Mouse (Mus musculus) left cerebral cortex, postnatal 10 days (tissue): ENCODE data around the gene Ppfibp2. TPM values are rescaled to one million over a fixed set of nuclear protein-coding genes. Genes with fewer than 3 reads are reported as not detected.

ENCODE experiments used
- DNase-seq, 2 experiments: peaks; one replicate each; pipeline ENCODE4 v3.0.0; 2021 to 2022; ENCODE audit warnings: low spot score in 2 of 2, mixed read lengths in 1 of 2; ENCODE audit errors: extremely low spot score in 1 of 2
- intact Hi-C: fragments of 180-260 bp; cut with DNase I; formaldehyde crosslinking; loops from one replicate; pipeline ENCODE4 v1.15.1; 2025
- total RNA-seq, 2 experiments: library from RNA; stranded (reverse); gene quantifications; 2 replicates each; pipeline ENCODE4 v1.2.3; 2021

Ppfibp2 gene
- total RNA-seq, 2 experiments from 2014 or later: 3.5 to 3.9 TPM

- intact Hi-C loops: no loop called here
- no peak for DNase-seq
These were observed 12.8 kb downstream of the Ppfibp2 start for GRCm38 (mm10) chr7:107607766-107608165.

DNA sequence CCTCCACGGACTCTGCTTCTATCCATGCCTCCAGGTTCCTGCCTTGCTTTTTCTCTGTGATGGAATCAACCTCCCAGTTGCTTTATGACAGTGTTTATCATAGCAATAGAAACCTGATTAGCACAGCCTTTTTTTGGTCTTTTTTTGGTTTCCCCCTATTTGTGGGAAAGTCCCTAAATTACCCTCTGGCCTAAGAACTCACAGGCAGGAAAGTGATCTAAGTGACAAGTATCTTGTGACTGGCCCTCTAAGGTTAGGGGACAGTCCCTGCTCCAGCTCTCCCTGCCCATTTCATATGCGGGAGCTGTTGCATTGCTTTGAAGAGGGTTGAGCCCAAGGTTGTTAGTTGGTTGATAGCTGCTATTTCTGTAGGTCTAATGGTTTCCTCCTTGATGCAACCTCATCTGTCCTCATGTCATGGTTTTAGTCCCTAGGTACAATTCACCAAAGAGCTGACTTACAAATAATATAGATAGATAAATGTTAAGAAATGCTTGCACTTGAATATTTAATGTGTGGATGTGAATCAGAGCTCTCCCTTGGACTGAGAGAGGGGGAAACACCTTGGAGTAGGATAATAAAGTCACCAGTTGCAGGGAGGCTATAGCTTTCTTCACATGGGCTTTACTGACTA is 14.7 kb downstream of the Ppfibp2 start:
- no peak for DNase-seq
- intact Hi-C loops: no loop called here

DNA sequence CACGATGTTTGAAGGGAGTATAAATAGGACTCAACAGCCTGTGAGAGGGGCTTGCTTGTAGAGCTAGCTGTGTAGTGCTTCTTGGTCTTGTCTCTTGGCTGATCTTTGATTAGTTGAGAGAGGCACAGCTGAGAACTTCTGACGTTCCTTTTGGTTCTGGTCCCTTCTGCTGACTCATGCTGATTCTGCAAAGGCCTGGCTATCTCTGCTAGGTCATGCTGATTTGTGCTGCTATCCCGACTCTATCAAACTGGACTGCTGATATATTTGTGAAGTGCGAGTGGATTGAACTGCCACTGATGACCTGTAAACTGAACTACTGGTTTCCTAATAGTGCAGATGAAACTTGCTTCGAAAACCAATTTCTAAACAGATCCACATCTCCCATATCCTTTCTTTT is 15.9 kb downstream of the Ppfibp2 start:
- no peak for DNase-seq
- intact Hi-C loops: no loop called here

- intact Hi-C loops: no loop called here
- DNase-seq: no peak
These were observed 23.3 kb downstream of the Ppfibp2 start for GRCm38 (mm10) chr7:107618028-107618992.

DNA sequence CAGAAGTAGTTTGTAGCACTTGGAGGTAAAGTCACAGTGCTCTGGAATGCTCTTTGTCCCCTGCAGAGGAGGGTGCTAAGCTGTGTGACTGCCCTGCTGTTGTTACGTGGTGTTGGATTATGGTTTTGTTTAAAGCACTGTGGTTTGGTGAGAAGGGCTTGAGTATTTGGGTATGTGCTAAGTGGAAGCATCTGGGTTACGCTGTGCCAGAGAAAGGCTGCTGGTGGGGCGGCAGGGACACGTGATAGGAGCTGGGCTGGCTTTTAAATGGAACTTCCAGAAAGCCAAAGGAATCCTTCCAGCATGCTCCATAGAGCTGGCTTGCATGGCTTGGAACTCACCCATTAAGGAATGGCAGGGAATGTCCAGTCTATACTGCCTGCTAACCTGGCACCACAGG is 24.2 kb downstream of the Ppfibp2 start:
- no peak for DNase-seq
- intact Hi-C loops: no loop called here

- no peak for DNase-seq
- intact Hi-C loops: no loop called here
These were observed 25.1 kb downstream of the Ppfibp2 start for GRCm38 (mm10) chr7:107620137-107620536.

GRCm38 (mm10) chr7:107624432-107624831 is 29.4 kb downstream of the Ppfibp2 start:
- DNase-seq: no peak
- intact Hi-C loops: no loop called here

- DNase-seq: no peak
- intact Hi-C loops: no loop called here
These were observed 30.1 kb downstream of the Ppfibp2 start, which contains the start of gene 5330417H12Rik for GRCm38 (mm10) chr7:107625061-107625460. Gene 5330417H12Rik, minus strand, starts transcription at chr7:107625161.

DNA sequence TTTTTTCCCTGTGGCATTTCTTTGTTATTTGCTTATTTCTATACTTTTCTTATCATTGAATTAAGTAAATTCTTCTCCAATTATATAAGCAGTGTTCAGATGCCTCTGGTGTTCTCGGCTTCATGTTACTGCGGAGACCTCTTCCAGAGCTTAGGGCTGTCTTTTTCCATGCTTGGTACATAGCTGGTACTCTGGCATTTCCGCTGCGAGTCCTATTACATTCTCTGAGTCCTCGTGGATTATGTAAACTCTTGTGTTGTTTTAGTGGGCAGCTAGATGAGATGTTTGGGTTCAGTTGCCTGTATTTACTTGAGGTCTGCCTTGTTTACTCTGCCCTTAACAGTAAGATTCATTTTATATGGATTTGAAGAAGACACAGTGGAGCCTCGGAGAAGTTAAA is 30.8 kb downstream of the Ppfibp2 start:
- no peak for DNase-seq
- intact Hi-C loops: no loop called here

GRCm38 (mm10) chr7:107628383-107628782 is 33.4 kb downstream of the Ppfibp2 start:
- DNase-seq: no peak
- intact Hi-C loops: no loop called here

DNA sequence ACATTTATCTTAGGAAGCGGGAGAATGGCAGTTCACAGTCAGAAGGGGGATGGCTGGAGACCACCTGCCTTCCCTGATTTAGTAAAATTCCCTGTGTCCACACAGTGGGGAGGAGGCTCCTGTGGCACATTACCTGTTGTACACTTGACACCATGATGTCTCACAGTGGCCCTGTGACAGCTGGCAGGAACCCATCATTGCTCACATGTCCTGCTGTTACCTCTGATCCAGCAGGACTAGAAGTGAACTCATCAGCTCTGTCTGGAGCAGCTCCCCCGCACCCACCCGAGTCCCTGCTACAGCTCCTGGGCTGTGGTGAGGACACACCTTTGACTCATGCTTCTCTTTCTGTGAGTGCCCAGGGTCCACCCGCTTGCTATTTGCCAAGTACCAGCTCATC is 38.2 kb downstream of the Ppfibp2 start:
- no peak for DNase-seq
- intact Hi-C loops: loop anchor here (10.0 kb wide), 1 partner anchor 398 kb away; no protein-coding TSS in a partner anchor

DNA sequence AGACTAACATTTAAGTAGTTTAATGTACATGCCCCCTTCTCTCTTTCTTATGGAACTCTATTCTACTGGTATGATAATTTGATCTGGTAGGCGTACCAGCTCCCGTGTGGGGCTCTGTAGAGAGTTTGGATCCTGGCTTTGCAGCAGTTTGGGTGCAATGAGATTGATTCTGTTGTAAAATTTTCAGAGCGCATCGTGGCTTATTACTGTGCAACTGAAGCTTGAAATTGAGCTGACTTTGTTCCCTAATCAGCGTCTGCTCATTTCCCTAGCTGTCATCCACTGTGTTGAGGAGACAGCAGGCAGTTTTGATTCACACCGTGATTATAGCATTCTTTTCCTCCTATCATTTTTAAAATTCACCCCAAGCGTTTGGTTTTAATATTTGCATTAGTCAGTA is 42.4 kb downstream of the Ppfibp2 start:
- intact Hi-C loops: loop anchor here (10.0 kb wide), 1 partner anchor 403 kb away; no protein-coding TSS in a partner anchor
- DNase-seq: no peak

DNA sequence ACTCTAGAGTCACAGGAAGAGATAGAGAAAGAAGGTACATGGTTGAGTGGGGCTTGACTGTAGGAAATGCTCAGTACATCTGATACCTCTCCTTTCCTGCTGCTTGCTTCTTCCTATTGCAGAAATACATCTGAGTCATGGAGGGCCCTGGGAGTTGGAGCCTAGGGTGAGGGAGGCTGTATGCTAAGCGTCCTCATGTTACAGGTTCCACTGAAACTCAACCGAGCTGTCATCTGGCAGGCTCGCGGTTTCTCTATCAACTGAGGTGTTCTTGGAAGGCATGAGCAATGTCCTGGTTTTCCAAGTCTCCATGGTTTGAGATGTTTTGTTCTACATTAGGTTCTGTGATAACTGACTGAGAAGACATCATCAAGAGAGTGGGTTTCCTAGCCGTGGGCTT is 43.0 kb downstream of the Ppfibp2 start:
- no peak for DNase-seq
- intact Hi-C loops: loop anchor here (10.0 kb wide), 1 partner anchor 403 kb away; no protein-coding TSS in a partner anchor

GRCm38 (mm10) chr7:107642586-107643275 is 47.7 kb downstream of the Ppfibp2 start:
- intact Hi-C loops: no loop called here
- peak; percentile 16 to 53 for DNase-seq

DNA sequence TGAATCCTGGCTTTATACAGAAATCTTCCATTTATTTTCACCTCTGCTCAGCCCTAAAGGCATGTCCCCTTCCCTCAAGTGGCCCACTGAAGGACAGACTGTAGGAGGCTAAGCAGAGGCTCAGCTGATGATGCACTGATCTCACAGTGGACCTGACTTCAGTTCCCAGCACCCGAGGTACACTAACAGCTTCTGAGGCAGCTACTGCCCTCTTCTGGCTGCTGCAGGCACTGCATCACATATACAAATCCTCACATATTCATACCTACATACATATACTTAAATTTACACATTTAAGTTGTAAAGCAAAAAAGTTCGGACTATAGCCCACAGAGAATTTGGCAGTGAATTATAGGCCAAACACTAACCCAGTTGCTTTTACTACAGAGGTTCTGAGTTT is 50.0 kb downstream of the Ppfibp2 start:
- DNase-seq: no peak
- intact Hi-C loops: no loop called here

GRCm38 (mm10) chr7:107648937-107649688 is 54.1 kb downstream of the Ppfibp2 start:
- DNase-seq: no peak
- intact Hi-C loops: no loop called here

GRCm38 (mm10) chr7:107649990-107650389 is 55.0 kb downstream of the Ppfibp2 start:
- intact Hi-C loops: no loop called here
- no peak for DNase-seq

DNA sequence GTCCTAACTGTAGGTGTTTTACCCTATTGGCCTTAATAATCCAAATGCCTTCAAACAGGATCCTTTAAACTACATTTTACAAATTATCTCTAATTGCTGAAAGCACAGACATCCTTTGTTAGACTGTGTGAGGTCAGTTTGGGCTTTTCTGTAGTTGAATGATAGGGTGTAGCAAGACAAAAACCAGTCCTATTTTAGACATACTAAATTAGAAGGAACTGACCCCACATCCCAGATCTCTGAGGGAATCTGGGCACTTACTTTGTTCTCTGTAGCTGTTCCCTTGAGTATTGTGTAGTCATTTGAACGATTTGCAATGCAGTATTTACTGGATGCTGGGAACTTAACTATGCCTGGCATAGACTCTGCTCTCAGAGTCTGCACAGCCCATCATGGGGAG is 56.8 kb downstream of the Ppfibp2 start:
- intact Hi-C loops: no loop called here
- DNase-seq: no peak

DNA sequence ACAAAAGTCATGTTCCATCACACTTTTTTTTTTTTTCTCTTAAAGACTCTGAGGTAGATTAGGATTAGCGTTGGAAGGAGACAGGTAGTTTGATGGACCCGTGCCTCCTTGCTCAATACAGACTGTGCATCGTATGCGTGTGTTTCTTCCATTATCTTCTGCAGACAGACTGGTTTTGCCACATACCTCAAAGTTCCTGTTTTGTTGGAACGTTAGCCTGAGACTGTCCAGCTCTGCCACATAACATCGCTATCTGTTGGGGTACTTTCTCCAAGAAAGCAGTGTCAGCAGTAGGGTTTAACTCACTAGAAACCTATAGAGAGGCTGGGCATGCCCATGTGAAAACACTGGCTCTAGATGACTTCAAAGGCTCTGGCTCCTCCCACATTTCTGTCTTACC is 61.4 kb downstream of the Ppfibp2 start:
- no peak for DNase-seq
- intact Hi-C loops: no loop called here
